Mouse (Mus musculus) urinary bladder, postnatal 36 days (tissue): ENCODE measurements around the gene Gm45062.
A peak's percentile ranks its signal among the peaks of the same experiment; 100 is the strongest.
"Not testable (repeated sequence)": the region's sequence is repeated elsewhere in the genome, so short reads cannot be mapped to it uniquely, and the experiment has no call there.

Experiments used
- DNase-seq, 2 experiments: peaks; one replicate each; pipeline ENCODE4 v3.0.0; 2022; ENCODE audit warnings: low spot score in 2 of 2, mixed read lengths in 1 of 2

Gene Gm45062

DNA sequence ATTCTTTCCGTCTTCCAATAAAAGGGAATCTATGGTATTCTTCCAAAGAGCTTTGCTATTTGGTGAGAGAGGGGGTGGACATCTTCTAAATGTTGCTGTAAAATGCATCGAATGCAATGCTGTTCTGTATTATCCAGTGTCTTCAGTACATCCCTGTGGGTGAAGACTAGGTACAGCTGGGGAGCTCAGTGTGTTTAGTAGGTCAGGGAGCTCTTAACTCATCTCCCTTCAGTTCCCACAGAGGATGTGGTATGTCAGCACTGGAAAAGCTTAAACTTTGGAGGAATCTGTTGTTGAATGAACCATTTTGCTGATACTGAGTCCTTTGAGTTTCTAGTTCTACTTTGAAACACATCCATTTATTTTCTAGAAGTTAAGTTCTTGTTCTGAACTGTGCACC lies 53.3 kb downstream of the Gm45062 start:
- DNase-seq, result no peak

DNA sequence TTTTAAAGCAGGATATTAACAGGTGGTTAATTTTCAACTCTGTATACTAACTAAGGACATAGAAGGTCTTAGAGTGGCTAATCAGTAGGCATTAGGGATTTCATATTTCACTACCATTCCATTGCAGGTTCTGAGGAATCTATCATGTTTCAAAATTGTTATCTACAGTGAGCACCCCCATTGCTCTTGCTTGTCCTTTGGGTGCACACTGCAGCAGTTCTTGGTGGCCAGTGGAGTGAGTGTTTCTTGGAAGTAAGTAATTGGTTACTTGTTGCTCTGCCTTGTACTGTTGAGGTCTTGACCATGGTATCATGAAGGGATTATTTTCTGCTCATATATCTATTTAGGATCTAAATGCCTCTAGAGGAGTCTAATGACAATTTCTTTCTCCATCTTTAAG lies 57.0 kb downstream of the Gm45062 start:
- DNase-seq, result no peak

DNA sequence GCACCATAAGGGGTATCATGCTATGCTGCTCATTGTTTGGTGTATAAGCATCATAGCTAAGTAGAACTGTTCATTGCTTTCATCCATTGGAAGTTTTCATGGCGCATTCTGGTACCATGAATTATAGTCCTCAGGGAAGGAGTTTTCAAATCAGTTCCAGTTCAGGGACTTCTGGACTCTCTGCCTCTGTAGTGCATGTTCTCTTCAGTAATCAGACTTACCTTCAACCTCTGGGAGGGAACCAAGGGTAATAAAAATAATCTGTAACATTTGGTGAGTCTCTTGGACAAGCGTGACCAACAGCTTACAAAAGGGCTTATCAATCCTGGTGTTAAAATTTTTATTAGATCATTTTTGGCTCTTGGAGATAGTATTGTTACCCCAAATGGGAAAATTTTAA lies 60.3 kb downstream of the Gm45062 start:
- DNase-seq, result no peak

GRCm38 (mm10) chr6:8331496-8331895 lies 72.2 kb downstream of the Gm45062 start:
- DNase-seq, result not testable (repeated sequence)

DNA sequence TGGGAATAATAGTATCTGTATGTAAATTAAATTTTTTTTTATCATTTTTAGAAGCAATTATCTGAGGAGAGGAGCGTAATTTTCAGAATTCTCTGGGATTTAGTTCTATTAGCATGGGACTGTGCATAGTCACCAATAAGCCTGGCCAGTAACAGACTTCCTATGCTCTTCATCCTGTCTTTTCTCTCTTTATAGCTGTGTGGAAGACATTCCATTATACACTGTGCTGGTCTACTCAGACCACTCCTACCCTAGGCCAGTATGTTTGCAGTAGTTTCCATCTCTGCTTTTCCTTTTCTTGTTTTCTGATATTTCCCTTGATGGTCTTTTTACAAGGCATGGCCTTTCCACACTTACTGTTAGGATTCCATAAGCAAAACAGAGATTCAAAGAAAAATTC lies 74.1 kb downstream of the Gm45062 start:
- no peak for DNase-seq

DNA sequence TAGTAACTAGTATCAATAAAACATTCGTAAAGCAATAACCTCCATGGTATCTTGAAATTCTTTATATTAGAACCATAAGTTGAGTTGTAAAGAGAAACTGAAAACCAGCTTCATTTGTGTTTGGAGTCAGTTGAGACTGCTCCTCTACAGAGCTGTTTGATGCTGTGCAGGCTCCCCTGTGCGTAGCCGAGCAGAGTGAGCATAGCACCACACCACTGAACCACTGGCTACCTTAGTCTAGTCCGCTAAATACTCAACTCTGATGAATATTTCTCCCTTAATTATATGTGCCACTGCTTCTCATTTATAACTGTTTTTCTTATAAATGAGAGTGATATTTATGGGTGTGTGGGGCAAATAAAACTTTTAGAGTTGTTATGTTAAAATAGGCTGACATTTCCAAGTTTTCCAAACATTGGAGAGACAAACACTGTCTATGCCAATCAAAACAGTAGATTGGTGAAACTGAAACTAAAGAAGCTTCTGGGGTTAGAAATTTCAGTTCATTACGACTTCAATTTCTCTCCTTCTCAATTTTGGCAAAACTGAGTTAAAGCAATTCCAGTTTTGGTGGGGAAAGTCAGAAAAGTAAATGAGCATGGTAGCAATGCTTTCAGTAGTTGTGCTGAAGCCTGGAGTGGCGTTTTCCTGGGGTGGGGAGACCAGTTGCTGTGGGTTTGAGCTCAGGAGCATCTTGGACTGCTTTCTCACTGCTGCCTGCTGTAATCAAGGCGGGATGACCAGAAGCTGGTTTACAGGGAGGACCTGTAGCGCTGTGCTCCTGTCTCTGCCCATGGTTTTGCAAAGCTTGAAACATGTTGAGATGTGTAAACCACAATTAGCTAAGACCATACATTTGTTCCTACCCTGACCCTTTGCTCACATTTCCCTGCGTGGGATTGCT lies 77.5 kb downstream of the Gm45062 start:
- no peak for DNase-seq

DNA sequence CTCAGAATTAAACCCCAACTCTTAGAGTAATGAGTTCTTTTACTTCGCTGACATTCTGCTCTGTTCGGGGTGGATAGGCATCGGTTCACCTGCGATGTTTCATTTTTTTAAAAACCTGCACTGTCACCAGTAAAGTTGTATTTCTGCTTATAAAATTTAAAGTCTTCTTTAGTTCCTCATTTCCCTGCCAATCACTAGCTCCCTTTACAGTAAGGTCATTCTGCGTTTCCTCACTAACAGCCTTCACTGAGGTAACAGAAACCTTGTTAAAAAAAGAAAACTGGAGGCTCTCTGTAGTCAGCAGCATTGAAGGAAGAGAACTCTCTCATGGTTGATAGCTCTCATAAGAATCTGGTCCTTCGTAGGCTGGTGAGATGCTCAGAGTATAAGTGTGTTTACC lies 80.2 kb downstream of the Gm45062 start:
- no peak for DNase-seq

DNA sequence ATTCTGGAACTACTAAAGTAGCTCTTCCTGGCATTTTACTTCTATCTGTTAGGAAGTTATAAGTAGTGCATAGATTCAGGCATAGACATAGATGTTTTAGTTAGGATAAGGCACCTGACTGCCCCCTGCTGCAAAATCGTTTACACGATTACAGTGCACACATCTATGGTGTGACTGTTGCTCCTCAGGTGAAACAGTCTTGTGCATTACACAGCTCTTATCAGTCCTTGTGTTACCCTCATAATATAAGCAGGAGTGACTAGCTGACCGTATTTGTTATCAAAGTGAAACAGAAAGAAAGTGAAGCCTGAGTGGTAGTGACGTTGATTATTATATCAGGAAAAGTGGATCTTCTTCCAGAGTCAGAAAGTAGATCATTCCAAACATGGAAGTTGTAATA lies 84.0 kb downstream of the Gm45062 start:
- DNase-seq, result no peak

GRCm38 (mm10) chr6:8345219-8345856 lies 86.1 kb downstream of the Gm45062 start:
- peak; percentile 20 to 56 for DNase-seq

DNA sequence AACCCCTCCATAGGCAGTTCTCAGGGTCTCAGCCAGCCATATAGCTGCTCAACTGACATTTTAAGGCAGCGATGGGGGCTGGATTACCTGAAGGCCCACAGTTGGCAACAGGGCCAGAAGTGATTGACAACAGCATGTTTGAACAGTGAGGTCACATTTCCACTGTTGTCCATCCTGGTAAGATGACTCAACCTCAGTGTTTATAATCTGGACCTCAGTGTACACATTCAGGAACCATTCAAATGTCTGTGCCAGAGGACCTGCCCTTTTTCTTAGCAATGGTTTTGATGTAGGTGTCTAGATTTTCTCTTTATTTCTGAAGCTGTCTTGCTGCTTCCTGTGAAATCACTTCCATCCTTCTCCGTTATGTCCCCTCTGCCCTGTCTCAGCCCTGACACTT lies 87.9 kb downstream of the Gm45062 start:
- DNase-seq, result no peak

- no peak for DNase-seq
Observed at GRCm38 (mm10) chr6:8348344-8348743, 89.1 kb downstream of the Gm45062 start.

DNA sequence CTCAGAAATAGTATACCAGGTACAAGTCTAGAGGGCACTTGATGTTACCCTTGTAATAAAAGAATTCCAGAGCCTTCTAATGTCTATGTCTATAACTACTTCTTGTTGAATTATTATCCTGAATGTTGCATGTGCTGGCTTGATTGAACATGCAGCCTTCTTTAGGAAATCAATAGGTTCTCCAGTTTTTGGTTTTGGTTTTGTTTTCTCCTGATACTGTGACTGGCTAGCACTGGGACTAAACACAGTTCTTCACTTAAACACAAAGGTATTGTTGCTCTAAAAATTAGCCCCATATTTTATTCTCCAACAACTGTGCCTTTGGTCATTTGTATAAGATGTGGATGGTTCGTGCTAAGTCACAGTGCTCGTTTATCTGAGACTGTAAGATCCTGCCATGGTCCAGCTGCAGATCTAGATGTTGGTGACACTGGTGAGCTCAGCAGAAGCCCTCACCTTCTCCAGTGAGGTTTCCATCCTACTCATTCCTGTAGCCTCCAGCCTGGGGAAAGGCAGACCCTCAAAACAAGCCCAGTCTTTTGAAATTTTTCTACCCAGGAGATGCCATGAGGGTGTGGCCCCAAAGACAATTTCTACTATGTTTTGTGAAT lies 89.9 kb downstream of the Gm45062 start:
- no peak for DNase-seq

DNA sequence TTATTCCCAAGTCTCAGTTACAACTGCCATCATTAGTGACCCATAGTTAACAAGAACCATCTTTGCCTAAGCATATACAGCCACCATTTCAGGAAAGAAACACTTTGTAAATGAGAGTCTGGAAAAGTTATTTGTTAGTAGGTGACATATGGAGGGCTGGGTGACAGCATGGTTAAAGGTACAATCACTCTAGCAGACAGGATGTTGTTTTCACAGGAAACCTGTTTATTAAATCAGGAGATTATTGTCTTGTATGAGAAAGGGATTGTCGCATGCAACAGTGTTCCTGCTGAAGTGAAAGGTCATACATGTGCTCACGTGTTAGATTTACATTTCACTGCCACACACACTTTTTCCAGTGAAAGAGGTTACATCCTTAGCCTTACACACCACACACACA lies 92.3 kb downstream of the Gm45062 start:
- no peak for DNase-seq

GRCm38 (mm10) chr6:8352533-8353168 lies 93.4 kb downstream of the Gm45062 start:
- DNase-seq, result no peak

- DNase-seq, result no peak
Observed at GRCm38 (mm10) chr6:8353461-8353860, 94.2 kb downstream of the Gm45062 start.

- DNase-seq, result no peak
Observed at GRCm38 (mm10) chr6:8354846-8355245, 95.6 kb downstream of the Gm45062 start.

DNA sequence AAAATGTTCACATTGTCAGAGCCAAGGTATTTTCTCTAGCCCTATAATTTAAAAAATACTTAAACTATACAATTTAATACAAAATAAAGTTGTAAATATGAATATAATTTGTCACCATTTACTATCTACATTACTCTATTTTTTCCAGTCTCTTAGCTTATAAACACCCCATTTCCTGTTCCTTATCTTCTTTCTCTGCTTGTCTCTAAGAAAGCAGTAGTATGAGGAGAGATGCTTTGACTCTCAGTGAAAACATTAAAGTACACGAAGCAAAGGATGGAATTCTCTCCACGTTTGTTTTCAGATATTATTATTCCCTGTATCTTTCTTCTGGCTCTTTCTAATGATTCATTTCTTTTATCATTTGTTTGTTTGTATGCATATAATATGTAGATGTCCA lies 99.0 kb downstream of the Gm45062 start:
- DNase-seq, result no peak

GRCm38 (mm10) chr6:8358782-8359181 lies 99.5 kb downstream of the Gm45062 start:
- DNase-seq, result no peak

DNA sequence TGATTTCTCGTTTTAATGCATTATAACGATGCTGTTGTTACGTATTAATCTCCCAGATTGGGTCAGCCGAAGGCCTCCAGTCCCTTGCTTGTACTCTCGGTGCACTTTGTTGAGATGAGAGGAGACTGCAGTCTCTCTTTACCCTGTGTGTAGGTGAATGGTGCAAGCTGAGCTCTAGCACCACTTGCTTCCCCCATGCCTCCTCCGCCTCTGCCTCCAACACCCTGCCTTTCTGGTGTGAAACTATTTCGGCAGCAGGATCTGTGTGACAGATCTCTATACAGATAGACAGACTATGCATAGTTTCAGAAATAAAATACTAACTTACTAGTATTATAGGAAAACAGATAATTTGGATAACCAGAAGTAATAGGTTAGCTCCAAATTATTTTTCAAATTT lies 101.6 kb downstream of the Gm45062 start:
- no peak for DNase-seq

- no peak for DNase-seq
Observed at GRCm38 (mm10) chr6:8364033-8364756, 104.9 kb downstream of the Gm45062 start.

- DNase-seq, result no peak
Observed at GRCm38 (mm10) chr6:8364757-8365150, 105.5 kb downstream of the Gm45062 start.

DNA sequence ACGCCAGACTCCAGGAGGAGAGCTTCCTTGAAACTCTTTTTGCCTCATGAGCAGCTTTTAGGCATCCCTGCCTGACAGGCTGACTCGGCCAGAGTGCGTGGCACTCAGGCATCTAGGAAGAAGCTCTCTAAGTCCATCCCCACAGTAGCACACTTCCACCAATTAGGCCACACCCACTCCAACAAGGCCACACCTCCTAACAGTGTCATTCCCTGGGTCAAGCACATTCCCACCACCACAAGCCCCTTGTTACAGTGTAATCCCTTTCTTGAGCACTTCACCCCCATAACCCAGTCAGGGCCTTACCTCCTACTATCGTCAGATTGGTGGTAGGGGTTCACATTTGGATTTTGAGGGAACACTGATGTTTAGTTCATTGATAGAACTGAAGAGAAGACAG lies 108.4 kb downstream of the Gm45062 start:
- no peak for DNase-seq
